Mouse (Mus musculus) cerebellum, adult 11 months (tissue): Measurements from ENCODE around the gene Ssbp1.

Experiments
- DNase-seq: peaks from one replicate; pipeline ENCODE4 v3.0.0; 2022

Ssbp1 gene

GRCm38 (mm10) chr6:40465710-40466109 lies 5.4 kb upstream of the Ssbp1 start:
- no peak for DNase-seq

- no peak for DNase-seq
Measured at GRCm38 (mm10) chr6:40471720-40472010, 513 bp downstream of the Ssbp1 start.

DNA sequence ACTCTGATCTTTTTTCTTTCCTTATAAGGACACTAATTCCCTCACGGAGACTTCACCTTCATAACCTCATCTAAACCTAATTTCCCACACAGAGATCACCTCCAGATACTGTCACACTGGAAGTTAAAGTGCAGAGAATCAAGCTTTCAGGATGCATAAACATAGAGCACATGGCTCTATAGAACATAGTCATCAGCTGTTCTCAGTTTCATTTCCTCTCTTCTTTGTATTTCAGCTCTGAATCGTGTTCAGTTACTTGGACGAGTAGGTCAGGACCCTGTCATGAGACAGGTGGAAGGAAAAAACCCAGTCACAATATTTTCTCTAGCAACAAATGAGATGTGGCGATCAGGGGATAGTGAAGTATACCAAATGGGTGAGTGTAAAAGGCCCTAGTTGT lies 5.0 kb downstream of the Ssbp1 start:
- DNase-seq = no peak

- DNase-seq = no peak
Measured at GRCm38 (mm10) chr6:40479705-40480104, 8.6 kb downstream of the Ssbp1 start.

DNA sequence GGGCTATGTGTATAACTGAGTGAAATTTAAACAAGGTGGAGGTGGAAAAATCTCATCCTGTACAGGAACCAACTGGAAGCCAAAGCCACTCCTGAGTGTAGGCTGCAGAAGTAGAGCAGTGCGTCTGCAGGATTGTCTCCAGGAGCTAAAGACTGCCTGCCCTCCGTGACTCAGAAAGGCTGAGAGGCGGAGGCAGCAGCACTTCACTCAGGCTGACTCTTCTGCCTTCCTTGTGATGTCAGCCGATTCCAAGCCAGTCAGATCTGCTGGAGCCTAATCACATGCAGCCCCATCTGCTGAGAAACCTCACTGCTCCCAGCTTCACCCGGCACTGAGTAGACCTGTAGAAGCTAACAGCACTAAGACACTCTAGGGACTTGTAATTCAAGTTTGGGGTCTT lies 11.2 kb downstream of the Ssbp1 start:
- DNase-seq = no peak

GRCm38 (mm10) chr6:40490933-40491332 lies 19.8 kb downstream of the Ssbp1 start, which contains the start of gene Tas2r137:
Gene Tas2r137 (plus strand): TSS chr6:40491233.
- no peak for DNase-seq

DNA sequence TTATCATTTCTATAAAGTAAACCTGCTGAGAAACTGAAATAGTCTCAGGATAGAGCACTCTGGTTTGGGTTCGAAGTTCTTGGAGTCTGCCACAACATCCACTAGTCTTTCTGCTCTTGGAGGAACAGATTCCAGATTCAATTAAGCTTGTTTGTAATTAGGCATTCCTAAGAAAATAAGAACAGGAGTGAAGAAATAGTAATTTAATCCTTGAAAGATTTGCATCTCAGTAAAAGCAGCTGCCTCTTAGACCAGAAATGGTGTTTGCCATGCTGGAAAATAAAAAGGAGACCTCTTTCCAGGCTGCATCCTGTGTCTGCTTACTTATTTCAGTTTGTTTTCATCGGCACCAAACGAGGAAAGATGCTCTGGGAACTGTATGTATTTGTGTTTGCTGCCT lies 22.1 kb downstream of the Ssbp1 start, which contains the start of gene Tas2r108:
Gene Tas2r108, plus strand, starts transcription at position 301 of the 400 bp plus-strand sequence.
- no peak for DNase-seq

- DNase-seq = no peak
Measured at GRCm38 (mm10) chr6:40519408-40519807, 48.3 kb downstream of the Ssbp1 start, which contains the start of gene Prss37. Gene Prss37 (minus strand): TSS chr6:40519508.
